Mouse (Mus musculus): ENCODE data around the gene Tbpl1. TPM values are rescaled to one million over a fixed set of nuclear protein-coding genes. Genes with fewer than 3 reads are reported as not detected.

Gene Tbpl1
- polyA plus RNA-seq (2015; fragmentation: Nextera tagmentation; extraction: Ambion mirVana): 42.5 and 43.3 TPM in 2 replicates

DNA sequence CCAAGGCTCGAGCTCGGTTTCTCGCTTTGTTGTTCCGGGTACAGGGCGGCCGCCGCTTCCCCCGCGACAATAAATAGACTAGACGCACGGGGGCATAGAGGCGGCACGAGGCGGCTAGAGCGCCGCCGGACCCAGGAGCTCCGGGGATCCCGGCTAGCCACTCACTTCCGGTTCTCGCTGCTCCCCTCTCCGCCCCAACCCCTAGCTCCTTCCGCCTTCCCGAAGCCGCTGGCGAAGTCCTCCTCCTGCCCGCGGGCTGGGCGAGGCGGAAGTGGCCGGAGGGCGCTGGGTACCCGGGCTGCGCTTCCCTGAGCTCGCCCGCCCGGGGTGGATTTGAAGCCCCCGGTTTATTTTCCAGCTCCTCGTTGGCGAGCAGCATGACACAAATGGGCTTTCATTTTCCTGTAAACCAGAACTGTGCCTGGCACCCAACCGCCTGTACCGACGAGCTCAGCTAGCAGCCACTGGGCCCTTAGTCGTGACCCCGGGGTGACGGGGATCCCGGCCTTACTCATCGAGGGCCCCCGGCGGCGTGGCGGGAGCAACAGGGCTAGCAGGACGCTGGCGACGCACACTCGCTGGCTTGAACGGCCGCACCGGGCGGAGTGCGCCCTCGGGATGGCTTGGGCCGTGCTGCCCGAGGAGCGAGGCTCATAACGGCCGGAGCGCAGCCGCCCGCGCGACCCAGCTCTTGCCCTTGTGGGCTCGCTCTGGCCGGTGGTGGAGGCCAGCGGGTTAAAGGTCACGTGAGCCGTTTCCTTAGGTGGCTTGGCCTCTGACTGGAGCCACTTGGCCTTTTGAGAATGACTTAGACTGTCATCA, at the start of gene Tbpl1:
TSS of gene Tbpl1 (minus strand) at position 667 of the 822 bp plus-strand sequence.

Small RNA genes within 50 kb of the gene (microRNA-seq; reads per million reads assigned to microRNA genes)
- 0.42 to 0.61 reads per million in 2 experiments for gene Mir7663

Other genes starting within 250 kb of the Tbpl1 start
- 4.2 TPM in 2 replicates for gene Slc2a12, start 86.9 kb downstream of the Tbpl1 start, polyA plus RNA-seq (2015; fragmentation: Nextera tagmentation; extraction: Ambion mirVana)
- 0.12 TPM in 1 of 2 replicates, not detected in the other for gene Tcf21, start 88.2 kb upstream of the Tbpl1 start, polyA plus RNA-seq (2015; fragmentation: Nextera tagmentation; extraction: Ambion mirVana)